In the genomic region with DNA sequence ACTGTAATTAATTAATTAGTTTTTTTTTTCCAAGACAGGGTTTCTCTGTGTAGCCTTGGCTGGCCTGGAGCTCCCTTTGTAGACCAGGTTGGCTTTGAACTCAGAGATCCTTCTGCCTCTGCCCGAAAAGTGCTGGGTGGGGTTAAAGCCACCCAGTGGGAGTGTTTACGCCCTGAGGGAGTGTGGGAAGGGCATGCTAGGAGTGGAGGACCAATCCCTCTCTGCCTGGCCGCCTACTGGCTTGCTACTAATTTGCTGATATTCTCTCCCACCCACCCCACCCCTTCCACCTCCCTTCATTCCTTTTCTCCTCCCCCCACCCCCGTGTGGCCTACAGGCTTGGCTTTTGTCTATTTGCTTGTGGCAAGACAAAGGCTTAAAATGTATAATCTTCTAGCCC, we compare ENCODE assay signal across 21 mouse cellular contexts. TPM values are rescaled to one million over a fixed set of nuclear protein-coding genes. Genes with fewer than 3 reads are reported as not detected.
DNase-seq lines count a peak whose midpoint lies in the region; ATAC-seq and TF ChIP-seq lines count a peak whose summit lies in the region.
"Had no signal": no experiment of that assay in that cellular context is flagged by ENCODE, and none has a peak within 500 bp of the region (broad histone marks: within the 10 kb centered on the region; RNA-seq: fewer than 3 reads in every experiment).

No protein-coding gene starts in this region.

- WGBS in liver, embryonic 11.5 days = 57% methylated on average over 4 of the region's 4 CpGs
- 84% methylated on average over 4 of the region's 4 CpGs for WGBS in heart, adult 2 months

- no peak for TF ChIP-seq CTCF in E14TG2a.4 (conservative IDR thresholded peaks at IDR 0.05; ENCODE audit: low read length)
- no peak for TF ChIP-seq CTCF in heart, adult 2 months (IDR thresholded peaks at IDR 0.05)

- no peak overlapping the region; the same call in 1 of the 2 replicates for H3K9ac ChIP-seq in ES-E14 (ENCODE audit: insufficient read depth, low read depth, low read length, poor library complexity, severe bottlenecking)
- H3K9ac ChIP-seq in liver, embryonic 11.5 days (ENCODE audit: low read depth, low read length) = no peak overlapping the region
- no peak overlapping the region for H3K9ac ChIP-seq in heart, adult 2 months (ENCODE audit: low read depth, low read length)
- H3K9ac ChIP-seq: kidney, embryonic 15.5 days; neural tube, embryonic 15.5 days had no signal

- in situ Hi-C loops in ES-E14 (cut with MboI; ENCODE audit: low sequenced_read_pairs in 2 of 2, unreplicated experiment in 2 of 2) = no loop called here

- DNase-seq in ES-E14 (ENCODE audit: low read depth, low spot score) = peak; percentile 81
- DNase-seq in liver, embryonic 11.5 days (ENCODE audit: low spot score) = no peak
- no peak for DNase-seq in layer of hippocampus, postnatal 14 days (ENCODE audit: low spot score in 2 of 2)
- DNase-seq in heart, postnatal 36 days = no peak
- DNase-seq in heart, adult 2 months = no peak
- DNase-seq: cerebellum, adult 8-10 months; gastrocnemius, postnatal 25 days; midbrain, embryonic 14.5 days; right cerebral cortex, postnatal 4 days; thymus, postnatal 14 days had no signal

- intact Hi-C loops in heart, postnatal 36 days (cut with DNase I) = no loop called here
- intact Hi-C loops in heart, adult 2 months (cut with DNase I) = no loop called here

- peaks cover 66% of the 10 kb centered on the region for H3K4me1 ChIP-seq in erythroblast, embryonic 14.5 days (ENCODE audit: control insufficient read depth)
- H3K4me1 ChIP-seq in E14TG2a.4 (replicated peaks; ENCODE audit: low read depth, low read length) (peaks cover 78% of the 10 kb centered on the region), ES-E14 (ENCODE audit: control insufficient read depth in 2 of 2, insufficient read depth in 2 of 2, low read length in 2 of 2, poor library complexity in 1 of 2) (peaks cover 0 to 26% of the 10 kb centered on the region in 2 experiments; a peak in 3 of 4 replicates)
- H3K4me1 ChIP-seq in liver, embryonic 11.5 days (replicated peaks; ENCODE audit: control insufficient read depth, insufficient read depth, low read length) = peaks cover 49% of the 10 kb centered on the region
- H3K4me1 ChIP-seq in heart, adult 2 months (ENCODE audit: control insufficient read depth, insufficient read depth, low read length) = peaks cover 4% of the 10 kb centered on the region

- no peak for TF ChIP-seq EP300 in heart, adult 2 months (IDR thresholded peaks at IDR 0.05; ENCODE audit: insufficient read depth, low read depth, low read length)

- no peak for TF ChIP-seq POLR2A in heart, adult 2 months (IDR thresholded peaks at IDR 0.05; ENCODE audit: insufficient read depth, low read depth, low read length)

- H3K4me3 ChIP-seq in erythroblast, embryonic 14.5 days (replicated peaks) = peak overlapping the region; percentile 74
- H3K4me3 ChIP-seq in E14TG2a.4 (replicated peaks; ENCODE audit: low read length) (0 out of 2 replicates have a peak overlapping the region, but pooled peaks have one; percentile 10), ES-E14 (ENCODE audit: insufficient read depth in 1 of 2, low read depth in 1 of 2, low read length in 2 of 2, poor library complexity in 1 of 2, severe bottlenecking in 1 of 2) (no peak overlapping the region)
- H3K4me3 ChIP-seq in liver, embryonic 11.5 days (ENCODE audit: low read depth, low read length) = no peak overlapping the region
- no peak overlapping the region for H3K4me3 ChIP-seq in heart, adult 2 months
- H3K4me3 ChIP-seq: embryonic facial prominence, embryonic 13.5 days; kidney, embryonic 15.5 days; myocyte; neural tube, embryonic 15.5 days had no signal

- peaks cover 77% of the 10 kb centered on the region for H3K36me3 ChIP-seq in erythroblast, embryonic 14.5 days (ENCODE audit: control insufficient read depth)
- peaks cover 37% of the 10 kb centered on the region for H3K36me3 ChIP-seq in E14TG2a.4 (ENCODE audit: insufficient read depth, low read length)
- H3K36me3 ChIP-seq in ES-E14 (ENCODE audit: control insufficient read depth, insufficient read depth, low read length, poor library complexity, severe bottlenecking) = no peaks in the 10 kb centered on the region
- no peaks in the 10 kb centered on the region for H3K36me3 ChIP-seq in liver, embryonic 11.5 days (ENCODE audit: control insufficient read depth, insufficient read depth, low read length)
- no peaks in the 10 kb centered on the region for H3K36me3 ChIP-seq in heart, adult 2 months (ENCODE audit: control insufficient read depth, insufficient read depth, low read length)
- H3K36me3 ChIP-seq: embryonic facial prominence, embryonic 13.5 days; kidney, embryonic 15.5 days; neural tube, embryonic 15.5 days had no signal

- H3K9me3 ChIP-seq in erythroblast, embryonic 14.5 days (ENCODE audit: control insufficient read depth, low read length) = peaks cover 2% of the 10 kb centered on the region; the same call in 1 of the 2 replicates
- H3K9me3 ChIP-seq in E14TG2a.4 (ENCODE audit: low read length) (no peaks in the 10 kb centered on the region), ES-E14 (ENCODE audit: control insufficient read depth, insufficient read depth, low read depth, low read length) (no peaks in the 10 kb centered on the region)
- no peaks in the 10 kb centered on the region for H3K9me3 ChIP-seq in liver, embryonic 11.5 days (ENCODE audit: control insufficient read depth, low read length)
- H3K9me3 ChIP-seq: embryonic facial prominence, embryonic 13.5 days; kidney, embryonic 15.5 days; neural tube, embryonic 15.5 days had no signal

- H3K27ac ChIP-seq in ES-E14 (ENCODE audit: insufficient read depth, low read depth, low read length, poor library complexity, severe bottlenecking) = no peak overlapping the region
- peak overlapping the region; percentile 9; the same call in 1 of the 2 replicates for H3K27ac ChIP-seq in liver, embryonic 11.5 days (ENCODE audit: low read depth, low read length)
- no peak overlapping the region for H3K27ac ChIP-seq in heart, adult 2 months
- H3K27ac ChIP-seq: embryonic facial prominence, embryonic 13.5 days; neural tube, embryonic 15.5 days had no signal

- peaks cover 18% of the 10 kb centered on the region for H3K27me3 ChIP-seq in erythroblast, embryonic 14.5 days (ENCODE audit: control insufficient read depth)
- peaks cover 18% of the 10 kb centered on the region for H3K27me3 ChIP-seq in E14TG2a.4 (ENCODE audit: insufficient read depth, low read length)
- H3K27me3 ChIP-seq in liver, embryonic 11.5 days (replicated peaks; ENCODE audit: control insufficient read depth, insufficient read depth, low read length) = peaks cover 11% of the 10 kb centered on the region
- no peaks in the 10 kb centered on the region for H3K27me3 ChIP-seq in heart, adult 2 months (ENCODE audit: control insufficient read depth, insufficient read depth, low read length)

- H3K79me2 ChIP-seq in heart, adult 2 months (replicated peaks; ENCODE audit: control insufficient read depth, insufficient read depth, low read length) = no peaks in the 10 kb centered on the region

- no peak for ATAC-seq in erythroblast, adult 5-6 weeks (replicated peaks; ENCODE audit: low FRiP score, poor library complexity, severe bottlenecking)
- peak; percentile 35; the same call in 1 of the 2 replicates for ATAC-seq in liver, embryonic 11.5 days (replicated peaks; ENCODE audit: low FRiP score)
- ATAC-seq: activated CD4-positive, CD25-positive, alpha-beta regulatory T cell, adult 4 months; hindbrain, embryonic 16.5 days; lung, postnatal 0 days had no signal

- H3K4me2 ChIP-seq in liver, embryonic 11.5 days = no peak overlapping the region; the same call in 1 of the 2 replicates
- H3K4me2 ChIP-seq: embryonic facial prominence, embryonic 13.5 days; heart, embryonic 11.5 days; kidney, embryonic 15.5 days; neural tube, embryonic 15.5 days had no signal

RNA-seq across cellular contexts. Expression of a gene that starts 4.9 kb away (rescaled TPM):
- polyA plus RNA-seq in erythroblast, embryonic 14.5 days (2012) = 67.7 and 78.7 TPM in 2 replicates
- 6.7 and 15.3 TPM in 2 replicates for total RNA-seq in erythroblast, adult 5-6 weeks (2015; ENCODE audit: low replicate concordance)
- total RNA-seq in erythroblast, adult 5-6 weeks (2017; ENCODE audit: low replicate concordance) = 25.0 TPM in 2 replicates
- total RNA-seq in ES-E14 (2012; rRNA removed) = 14.0 and 19.7 TPM in 2 replicates
- 24.5 and 30.7 TPM in 2 replicates for polyA plus RNA-seq in liver, embryonic 11.5 days (2014; fragmentation: Nextera tagmentation; extraction: Ambion mirVana)
- total RNA-seq in layer of hippocampus, postnatal 14 days (2021) = 10 to 100 TPM; 71.0 to 80.3 TPM
- total RNA-seq in heart, postnatal 36 days (2021) = 10 to 100 TPM; 37.4 to 41.4 TPM
- total RNA-seq in heart, adult 2 months (2021) = 10 to 100 TPM; 27.8 to 38.1 TPM
- 27.5 and 27.8 TPM in 2 replicates for polyA plus RNA-seq in heart, adult 2 months (2012; rRNA removed)

RNA-seq across cellular contexts. Expression of a gene that starts 4.9 kb away (rescaled TPM):
- polyA plus RNA-seq in erythroblast, embryonic 14.5 days (2012) = 0.06 and 0.17 TPM in 2 replicates
- not detected in 2 replicates for total RNA-seq in erythroblast, adult 5-6 weeks (2015; ENCODE audit: low replicate concordance)
- total RNA-seq in erythroblast, adult 5-6 weeks (2017; ENCODE audit: low replicate concordance) = 0.70 and 1.0 TPM in 2 replicates
- 8.0 and 13.2 TPM in 2 replicates for total RNA-seq in ES-E14 (2012; rRNA removed)
- polyA plus RNA-seq in liver, embryonic 11.5 days (2014; fragmentation: Nextera tagmentation; extraction: Ambion mirVana) = 1.1 and 1.3 TPM in 2 replicates
- 10 to 100 TPM in 1 of 2 experiments, 1 to 10 TPM in 1; 9.7 to 10.3 TPM for total RNA-seq in layer of hippocampus, postnatal 14 days (2021)
- total RNA-seq in heart, postnatal 36 days (2021) = 10 to 100 TPM; 16.1 to 18.3 TPM
- total RNA-seq in heart, adult 2 months (2021) = 10 to 100 TPM; 13.7 to 14.0 TPM
- polyA plus RNA-seq in heart, adult 2 months (2012; rRNA removed) = 20.6 and 22.3 TPM in 2 replicates

RNA-seq across cellular contexts. Expression of a gene that starts 9.6 kb away (rescaled TPM):
- polyA plus RNA-seq in erythroblast, embryonic 14.5 days (2012) = 7.6 and 7.7 TPM in 2 replicates
- total RNA-seq in erythroblast, adult 5-6 weeks (2015; ENCODE audit: low replicate concordance) = 14.8 and 15.9 TPM in 2 replicates
- total RNA-seq in erythroblast, adult 5-6 weeks (2017; ENCODE audit: low replicate concordance) = 27.9 and 36.7 TPM in 2 replicates
- 20.0 and 29.1 TPM in 2 replicates for total RNA-seq in ES-E14 (2012; rRNA removed)
- 4.6 and 6.1 TPM in 2 replicates for polyA plus RNA-seq in liver, embryonic 11.5 days (2014; fragmentation: Nextera tagmentation; extraction: Ambion mirVana)
- 10 to 100 TPM; 50.8 to 53.8 TPM for total RNA-seq in layer of hippocampus, postnatal 14 days (2021)
- 10 to 100 TPM; 18.0 to 20.5 TPM for total RNA-seq in heart, postnatal 36 days (2021)
- 10 to 100 TPM; 18.2 to 19.3 TPM for total RNA-seq in heart, adult 2 months (2021)
- polyA plus RNA-seq in heart, adult 2 months (2012; rRNA removed) = 7.8 and 9.0 TPM in 2 replicates

RNA-seq across cellular contexts. Expression of a gene that starts 25.8 kb away (rescaled TPM):
- polyA plus RNA-seq in erythroblast, embryonic 14.5 days (2012) = 2.5 and 3.4 TPM in 2 replicates
- 0.96 and 3.1 TPM in 2 replicates for total RNA-seq in erythroblast, adult 5-6 weeks (2015; ENCODE audit: low replicate concordance)
- 2.4 and 9.5 TPM in 2 replicates for total RNA-seq in erythroblast, adult 5-6 weeks (2017; ENCODE audit: low replicate concordance)
- 8.5 and 9.7 TPM in 2 replicates for total RNA-seq in ES-E14 (2012; rRNA removed)
- 11.9 and 13.8 TPM in 2 replicates for polyA plus RNA-seq in liver, embryonic 11.5 days (2014; fragmentation: Nextera tagmentation; extraction: Ambion mirVana)
- total RNA-seq in layer of hippocampus, postnatal 14 days (2021) = 10 to 100 TPM; 11.2 to 16.1 TPM
- 1 to 10 TPM; 2.0 to 2.1 TPM for total RNA-seq in heart, postnatal 36 days (2021)
- total RNA-seq in heart, adult 2 months (2021) = 1 to 10 TPM; 1.3 to 1.9 TPM
- 2.6 and 2.9 TPM in 2 replicates for polyA plus RNA-seq in heart, adult 2 months (2012; rRNA removed)

Comparison
In these comparisons a context has a peak if more than half of its experiments do, and no peak if none do; other contexts are left out.
1. H3K4me3 ChIP-seq: peak in erythroblast, embryonic 14.5 days (single experiment) and E14TG2a.4 (single experiment); none in ES-E14 (0 of 2), liver, embryonic 11.5 days (single experiment) and heart, adult 2 months (single experiment).